Mouse (Mus musculus): Measurements from ENCODE around the gene Notch3. TPM values are rescaled to one million over a fixed set of nuclear protein-coding genes. Genes with fewer than 3 reads are reported as not detected.

Notch3 gene
- polyA plus RNA-seq, 2 experiments = 0.22 to 0.66 TPM

GRCm38 (mm10) chr17:32127195-32127594 is 39.5 kb downstream of the Notch3 start:
- Histone ChIP-seq H3K27me3 (ENCODE audit: control insufficient read depth, insufficient read depth, low read length) (no peaks in the 10 kb centered on the region), H3K27ac (no peak overlapping the region), H3K4me1 (replicated peaks; ENCODE audit: control insufficient read depth in 2 of 2, insufficient read depth in 2 of 2, low read length in 1 of 2) (peaks cover 2% of the 10 kb centered on the region in 2 experiments; a peak in 1 of 4 replicates), H3K4me3 (ENCODE audit: insufficient read depth in 1 of 2, low read depth in 2 of 2, low read length in 2 of 2) (no peak overlapping the region), H3K36me3 (replicated peaks; ENCODE audit: control insufficient read depth, insufficient read depth, low read depth) (no peaks in the 10 kb centered on the region), H3K9ac (replicated peaks) (no peak overlapping the region), H3K4me2 (ENCODE audit: low read depth) (no peak overlapping the region), H3K9me3 (ENCODE audit: control insufficient read depth, low read length) (no peaks in the 10 kb centered on the region)
- no peak for ATAC-seq (ENCODE audit: insufficient read depth)
- 81% methylated on average over 2 of the region's 2 CpGs for WGBS (ENCODE audit: insufficient replicate concordance)
- TF ChIP-seq CTCF (IDR thresholded peaks at IDR 0.05; ENCODE audit: low read depth) (no peak), EP300 (IDR thresholded peaks at IDR 0.05; ENCODE audit: low read depth) (no peak)
- no peak for DNase-seq (ENCODE audit: low read depth in 3 of 3, low spot score in 3 of 3)

- Histone ChIP-seq H3K9me3 (ENCODE audit: control insufficient read depth, low read length) (no peaks in the 10 kb centered on the region), H3K27ac (no peak overlapping the region), H3K4me1 (replicated peaks; ENCODE audit: control insufficient read depth in 2 of 2, insufficient read depth in 2 of 2, low read length in 1 of 2) (peaks cover 8% of the 10 kb centered on the region in 2 experiments), H3K9ac (replicated peaks) (no peak overlapping the region), H3K4me2 (ENCODE audit: low read depth) (no peak overlapping the region), H3K27me3 (ENCODE audit: control insufficient read depth, insufficient read depth, low read length) (no peaks in the 10 kb centered on the region), H3K36me3 (replicated peaks; ENCODE audit: control insufficient read depth, insufficient read depth, low read depth) (no peaks in the 10 kb centered on the region), H3K4me3 (ENCODE audit: insufficient read depth in 1 of 2, low read depth in 2 of 2, low read length in 2 of 2) (no peak overlapping the region)
- 76% methylated on average over 3 of the region's 3 CpGs for whole genome bisulfite sequencing (ENCODE audit: insufficient replicate concordance)
- TF ChIP-seq EP300 (IDR thresholded peaks at IDR 0.05; ENCODE audit: low read depth) (no peak), CTCF (IDR thresholded peaks at IDR 0.05; ENCODE audit: low read depth) (peak; percentile 56)
- DNase-seq (ENCODE audit: low read depth in 3 of 3, low spot score in 3 of 3) (no peak), ATAC-seq (ENCODE audit: insufficient read depth) (no peak)
Observed at GRCm38 (mm10) chr17:32125407-32125806, 41.2 kb downstream of the Notch3 start.

GRCm38 (mm10) chr17:32123545-32123944 is 43.1 kb downstream of the Notch3 start:
- TF ChIP-seq EP300 (IDR thresholded peaks at IDR 0.05; ENCODE audit: low read depth) = no peak
- Histone ChIP-seq H3K36me3 (replicated peaks; ENCODE audit: control insufficient read depth, insufficient read depth, low read depth) (no peaks in the 10 kb centered on the region), H3K9ac (replicated peaks) (no peak overlapping the region), H3K4me2 (ENCODE audit: low read depth) (no peak overlapping the region), H3K27me3 (ENCODE audit: control insufficient read depth, insufficient read depth, low read length) (no peaks in the 10 kb centered on the region), H3K9me3 (ENCODE audit: control insufficient read depth, low read length) (no peaks in the 10 kb centered on the region), H3K27ac (no peak overlapping the region), H3K4me1 (replicated peaks; ENCODE audit: control insufficient read depth in 2 of 2, insufficient read depth in 2 of 2, low read length in 1 of 2) (peaks cover 10 to 11% of the 10 kb centered on the region in 2 experiments), H3K4me3 (ENCODE audit: insufficient read depth in 1 of 2, low read depth in 2 of 2, low read length in 2 of 2) (no peak overlapping the region)
- WGBS (ENCODE audit: insufficient replicate concordance) = 43% methylated on average over 4 of the region's 4 CpGs
- ATAC-seq (ENCODE audit: insufficient read depth) = no peak
- DNase-seq (ENCODE audit: low read depth in 3 of 3, low spot score in 3 of 3) = no peak

- Histone ChIP-seq H3K27ac (no peak overlapping the region), H3K36me3 (replicated peaks; ENCODE audit: control insufficient read depth, insufficient read depth, low read depth) (no peaks in the 10 kb centered on the region), H3K27me3 (ENCODE audit: control insufficient read depth, insufficient read depth, low read length) (no peaks in the 10 kb centered on the region), H3K4me3 (ENCODE audit: insufficient read depth in 1 of 2, low read depth in 2 of 2, low read length in 2 of 2) (no peak overlapping the region), H3K4me2 (ENCODE audit: low read depth) (no peak overlapping the region), H3K9ac (replicated peaks) (no peak overlapping the region), H3K4me1 (replicated peaks; ENCODE audit: control insufficient read depth in 2 of 2, insufficient read depth in 2 of 2, low read length in 1 of 2) (peaks cover 17 to 20% of the 10 kb centered on the region in 2 experiments), H3K9me3 (ENCODE audit: control insufficient read depth, low read length) (no peaks in the 10 kb centered on the region)
- ATAC-seq (ENCODE audit: insufficient read depth) = no peak
- TF ChIP-seq CTCF (IDR thresholded peaks at IDR 0.05; ENCODE audit: low read depth) (no peak), EP300 (IDR thresholded peaks at IDR 0.05; ENCODE audit: low read depth) (no peak)
- WGBS (ENCODE audit: insufficient replicate concordance) = 69% methylated on average over 14 of the region's 14 CpGs
- DNase-seq (ENCODE audit: low read depth in 3 of 3, low spot score in 3 of 3) = no peak
Observed at GRCm38 (mm10) chr17:32122587-32122970, 44.1 kb downstream of the Notch3 start.

GRCm38 (mm10) chr17:32121833-32122586 is 44.6 kb downstream of the Notch3 start:
- no peak for TF ChIP-seq EP300 (IDR thresholded peaks at IDR 0.05; ENCODE audit: low read depth)
- TF ChIP-seq CTCF (IDR thresholded peaks at IDR 0.05; ENCODE audit: low read depth) = no peak
- Histone ChIP-seq H3K36me3 (replicated peaks; ENCODE audit: control insufficient read depth, insufficient read depth, low read depth) (no peaks in the 10 kb centered on the region), H3K9me3 (ENCODE audit: control insufficient read depth, low read length) (no peaks in the 10 kb centered on the region), H3K4me3 (ENCODE audit: insufficient read depth in 1 of 2, low read depth in 2 of 2, low read length in 2 of 2) (no peak overlapping the region), H3K27ac (no peak overlapping the region), H3K9ac (replicated peaks) (peak overlapping the region; percentile 12; the same call in 1 of the 2 replicates), H3K4me2 (ENCODE audit: low read depth) (0 out of 2 replicates have a peak overlapping the region, but pooled peaks have one; percentile 11), H3K4me1 (replicated peaks; ENCODE audit: control insufficient read depth in 2 of 2, insufficient read depth in 2 of 2, low read length in 1 of 2) (peaks cover 23 to 26% of the 10 kb centered on the region in 2 experiments), H3K27me3 (ENCODE audit: control insufficient read depth, insufficient read depth, low read length) (no peaks in the 10 kb centered on the region)
- ATAC-seq (ENCODE audit: insufficient read depth) (no peak), DNase-seq (ENCODE audit: low read depth in 3 of 3, low spot score in 3 of 3) (no peak)
- 36% methylated on average over 19 of the region's 19 CpGs for WGBS (ENCODE audit: insufficient replicate concordance)
